Mouse (Mus musculus): Measurements from ENCODE around the gene Cep44.

GRCm38 (mm10) chr8:56521051-56521450 lies 29.8 kb downstream of the Cep44 start:
- TF ChIP-seq CTCF (IDR thresholded peaks at IDR 0.05; ENCODE audit: control insufficient read depth, insufficient read depth, low read length) (no peak), POLR2A (IDR thresholded peaks at IDR 0.05; ENCODE audit: borderline replicate concordance, control insufficient read depth, low read depth, low read length) (no peak)

All from bone marrow, adult 2 months (tissue).